Mouse (Mus musculus) urinary bladder, adult 2 months (tissue): Measurements from ENCODE around the gene Saysd1. TPM values are rescaled to one million over a fixed set of nuclear protein-coding genes. Genes with fewer than 3 reads are reported as not detected.
"Not testable (repeated sequence)": the region's sequence is repeated elsewhere in the genome, so short reads cannot be mapped to it uniquely, and the experiment has no call there.

Source experiments
- DNase-seq: peaks from one replicate; pipeline ENCODE4 v3.0.0; 2022; ENCODE audit warnings: low spot score
- polyA plus RNA-seq: library from polyadenylated mRNA; depleted of rRNA; stranded (reverse); fragments of >200 nt; gene quantifications from 2 replicates; pipeline ENCODE4 v1.2.3, GENCODE M21; 2012; rRNA removed

Saysd1 gene
- polyA plus RNA-seq, 1 experiment, result 7.9 TPM

DNA sequence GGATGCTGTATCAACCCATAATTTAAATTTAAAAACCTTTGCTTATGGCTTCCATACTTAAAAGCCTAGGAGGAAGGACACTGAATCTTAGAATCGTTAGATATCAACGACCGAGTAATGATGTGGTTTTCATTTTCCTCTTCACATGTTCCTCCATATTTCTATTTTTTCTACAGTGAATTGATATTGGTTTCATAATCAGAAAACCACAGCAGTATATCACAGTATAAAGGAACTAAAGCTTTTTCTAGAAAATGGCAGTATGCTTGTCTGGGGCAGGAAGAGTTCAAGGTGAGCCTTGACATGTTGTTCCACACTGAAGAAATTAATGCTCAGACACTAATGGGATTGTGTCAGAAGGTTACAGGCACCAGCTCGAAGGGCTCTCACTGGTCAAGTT is 97.4 kb downstream of the Saysd1 start:
- no peak for DNase-seq

DNA sequence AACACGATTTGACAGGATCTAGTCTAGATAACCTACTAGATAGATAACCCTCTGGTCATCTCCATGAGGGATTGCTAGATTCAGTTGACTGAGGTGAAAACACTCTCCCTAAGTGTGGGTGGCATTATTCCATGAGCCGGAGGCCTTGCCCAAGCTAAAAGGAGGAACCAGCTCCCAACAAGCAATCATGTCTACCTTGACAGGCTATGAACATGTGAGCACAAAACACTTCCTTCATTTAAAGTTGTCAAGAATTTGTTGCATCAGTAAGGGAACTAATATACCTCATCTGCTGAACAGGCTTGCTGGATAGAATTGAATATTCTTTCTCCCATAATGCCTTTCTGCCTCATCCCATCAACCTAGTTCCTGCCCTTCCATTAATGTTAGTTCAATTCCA is 98.5 kb downstream of the Saysd1 start:
- DNase-seq, result no peak

DNA sequence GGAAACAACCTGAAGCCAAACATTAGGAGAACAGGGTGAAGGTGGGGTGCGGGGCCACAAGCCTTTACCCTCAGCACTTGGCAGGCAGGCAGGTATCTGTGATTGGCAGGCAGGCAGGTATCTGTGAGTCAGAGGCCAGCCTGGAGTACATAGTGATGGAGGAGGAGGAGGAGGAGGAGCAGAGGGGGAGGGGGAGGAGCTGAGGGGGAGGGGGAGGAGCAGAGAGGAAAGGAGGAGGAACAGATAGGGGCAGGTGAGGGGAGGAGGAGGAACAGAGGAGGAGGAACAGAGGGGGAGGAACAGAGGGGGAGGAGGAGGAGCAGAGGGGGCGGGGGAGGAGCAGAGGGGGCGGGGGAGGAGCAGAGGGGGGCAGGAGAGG is 105.6 kb downstream of the Saysd1 start:
- DNase-seq, result no peak

- DNase-seq, result no peak
Observed at GRCm38 (mm10) chr14:20032016-20032737, 106.2 kb downstream of the Saysd1 start.

DNA sequence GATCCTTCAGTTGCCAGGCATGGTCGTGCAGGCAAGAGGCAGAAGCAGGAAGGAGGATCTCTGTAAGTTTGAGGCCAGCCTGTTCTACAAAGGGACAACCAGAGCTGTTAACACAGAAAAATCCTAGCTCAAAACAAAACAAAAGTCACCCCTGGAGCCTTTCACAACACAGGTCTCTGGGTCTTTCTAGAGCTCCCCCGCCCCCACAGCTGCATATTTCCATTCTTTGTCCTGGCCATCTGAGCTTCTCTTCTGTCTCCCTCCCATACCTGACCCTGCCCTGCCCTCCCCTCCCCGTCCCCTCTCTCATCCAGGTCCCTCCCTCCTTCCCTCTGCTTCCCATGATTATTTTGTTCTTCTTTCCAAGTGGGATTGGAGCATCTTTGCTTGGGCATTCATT is 108.7 kb downstream of the Saysd1 start:
- DNase-seq, result no peak

DNA sequence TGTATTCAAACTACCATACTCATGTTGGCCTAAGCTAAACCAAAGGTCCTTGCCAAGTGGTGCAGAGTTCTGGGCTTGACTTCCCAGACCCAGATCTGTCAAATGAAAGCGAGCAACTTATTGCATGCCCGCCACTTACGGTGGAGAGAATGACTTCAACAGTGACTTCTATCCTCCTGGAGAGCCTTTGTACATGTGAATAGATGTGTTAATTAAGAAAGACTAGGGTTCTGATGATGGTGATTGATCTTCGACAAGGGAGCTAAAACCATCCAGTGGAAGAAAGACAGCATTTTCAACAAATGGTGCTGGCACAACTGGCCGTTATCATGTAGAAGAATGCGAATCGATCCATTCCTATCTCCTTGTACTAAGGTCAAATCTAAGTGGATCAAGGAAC is 110.9 kb downstream of the Saysd1 start:
- DNase-seq, result not testable (repeated sequence)

Other genes starting within 250 kb of the Saysd1 start
- gene Gng2, start 160.9 kb downstream of the Saysd1 start, polyA plus RNA-seq, result 6.5 and 12.6 TPM in 2 replicates
- 3.9 and 4.6 TPM in 2 replicates for gene Kcnk5, start 43.3 kb upstream of the Saysd1 start, polyA plus RNA-seq
- 0.14 TPM in 1 of 2 replicates, not detected in the other for gene Kcnk16, start 130.7 kb upstream of the Saysd1 start, polyA plus RNA-seq
- 39.0 and 48.2 TPM in 2 replicates for gene Nudt13, start 156.2 kb upstream of the Saysd1 start, polyA plus RNA-seq
- gene Ecd, start 209.6 kb upstream of the Saysd1 start, polyA plus RNA-seq, result 24.8 and 25.6 TPM in 2 replicates
- 41.3 and 43.4 TPM in 2 replicates for gene Fam149b, start 209.6 kb upstream of the Saysd1 start, polyA plus RNA-seq